ENCODE assay signal across 8 mouse cellular contexts in genomic region chr9:44772750-44773651, GRCm38 (mm10). TPM values are rescaled to one million over a fixed set of nuclear protein-coding genes. Genes with fewer than 3 reads are reported as not detected.
DNase-seq lines count a peak whose midpoint lies in the region; ATAC-seq and TF ChIP-seq lines count a peak whose summit lies in the region.

No protein-coding gene starts in this region.

- no peaks in the 10 kb centered on the region for H3K27me3 ChIP-seq in forebrain, embryonic 10.5 days (ENCODE audit: poor library complexity, severe bottlenecking)
- no peaks in the 10 kb centered on the region for H3K27me3 ChIP-seq in heart, embryonic 15.5 days
- H3K27me3 ChIP-seq in liver, embryonic 14.5 days (ENCODE audit: control insufficient read depth, insufficient read depth, low read length): no peaks in the 10 kb centered on the region
- H3K27me3 ChIP-seq in neural tube, embryonic 11.5 days (ENCODE audit: control insufficient read depth, insufficient read depth, low read length): no peaks in the 10 kb centered on the region
- H3K27me3 ChIP-seq in stomach, postnatal 0 days (ENCODE audit: control insufficient read depth, insufficient read depth, low read length): no peaks in the 10 kb centered on the region

- H3K36me3 ChIP-seq in forebrain, embryonic 10.5 days (replicated peaks): peaks cover 22% of the 10 kb centered on the region
- H3K36me3 ChIP-seq in heart, embryonic 15.5 days: peaks cover 10% of the 10 kb centered on the region
- H3K36me3 ChIP-seq in liver, embryonic 14.5 days (replicated peaks; ENCODE audit: control insufficient read depth, insufficient read depth, low read depth): no peaks in the 10 kb centered on the region
- H3K36me3 ChIP-seq in neural tube, embryonic 11.5 days (ENCODE audit: control insufficient read depth, insufficient read depth, low read length): 0 out of 2 replicates have a peak, but pooled peaks cover 3% of the 10 kb centered on the region
- H3K36me3 ChIP-seq in stomach, postnatal 0 days (ENCODE audit: control insufficient read depth, insufficient read depth, low read length): no peaks in the 10 kb centered on the region

- H3K9me3 ChIP-seq in forebrain, embryonic 10.5 days: no peaks in the 10 kb centered on the region
- H3K9me3 ChIP-seq in heart, embryonic 15.5 days (replicated peaks): no peaks in the 10 kb centered on the region
- H3K9me3 ChIP-seq in liver, embryonic 14.5 days (ENCODE audit: control insufficient read depth, low read length): no peaks in the 10 kb centered on the region
- no peaks in the 10 kb centered on the region for H3K9me3 ChIP-seq in neural tube, embryonic 11.5 days (ENCODE audit: control insufficient read depth, low read length)
- H3K9me3 ChIP-seq in stomach, postnatal 0 days (ENCODE audit: control insufficient read depth, low read length): no peaks in the 10 kb centered on the region

- peak; percentile 91 to 93 for DNase-seq in CD8-positive naive resting alpha-beta T cell, adult 2 months (ENCODE audit: low read depth in 2 of 2, low spot score in 2 of 2)
- DNase-seq in c-Kit-positive CD71-negative TER-119-negative erythroid progenitor cells, embryonic 14.5 days (ENCODE audit: low read depth): peak; percentile 97
- DNase-seq in forebrain, embryonic 10.5 days (ENCODE audit: extremely low spot score, low spot score): peak; percentile 91
- peak; percentile 96 to 97 for DNase-seq in kidney, postnatal 25 days
- peak; percentile 89 to 93 (median 92) for DNase-seq in liver, embryonic 14.5 days (ENCODE audit: low read depth in 3 of 3, low spot score in 3 of 3)
- peak; percentile 96 for DNase-seq in neural tube, embryonic 11.5 days (ENCODE audit: low spot score)
- DNase-seq in stomach, postnatal 0 days (ENCODE audit: low spot score): peak; percentile 96

- TF ChIP-seq EP300 in liver, embryonic 14.5 days (IDR thresholded peaks at IDR 0.05; ENCODE audit: low read depth): 0 out of 2 replicates have a peak, but pooled peaks have one; percentile 18
- TF ChIP-seq EP300 in stomach, postnatal 0 days (optimal IDR thresholded peaks at IDR 0.05): peak; percentile 86

- WGBS in forebrain, embryonic 10.5 days: under 1% methylated on average over 41 of the region's 41 CpGs
- under 1% methylated on average over 41 of the region's 41 CpGs for WGBS in heart, embryonic 15.5 days
- under 1% methylated on average over 41 of the region's 41 CpGs for WGBS in liver, embryonic 14.5 days (ENCODE audit: insufficient replicate concordance)
- WGBS in neural tube, embryonic 11.5 days: under 1% methylated on average over 41 of the region's 41 CpGs
- WGBS in stomach, postnatal 0 days: under 1% methylated on average over 41 of the region's 41 CpGs

- peak overlapping the region; percentile 82 for H3K4me2 ChIP-seq in heart, embryonic 15.5 days
- H3K4me2 ChIP-seq in liver, embryonic 14.5 days (ENCODE audit: low read depth): peak overlapping the region; percentile 80
- H3K4me2 ChIP-seq in neural tube, embryonic 11.5 days (ENCODE audit: low read depth): peak overlapping the region; percentile 86
- peak overlapping the region; percentile 87 for H3K4me2 ChIP-seq in stomach, postnatal 0 days (replicated peaks; ENCODE audit: low read depth)

- peak overlapping the region; percentile 90 for H3K27ac ChIP-seq in forebrain, embryonic 10.5 days
- peak overlapping the region; percentile 85 for H3K27ac ChIP-seq in heart, embryonic 15.5 days
- H3K27ac ChIP-seq in liver, embryonic 14.5 days: no peak overlapping the region; the same call in 1 of the 2 replicates
- peak overlapping the region; percentile 34 for H3K27ac ChIP-seq in neural tube, embryonic 11.5 days (ENCODE audit: low read depth, low read length)
- peak overlapping the region; percentile 89 for H3K27ac ChIP-seq in stomach, postnatal 0 days (replicated peaks)

- peak overlapping the region; percentile 85 for H3K4me3 ChIP-seq in forebrain, embryonic 10.5 days
- peak overlapping the region; percentile 73 for H3K4me3 ChIP-seq in heart, embryonic 15.5 days
- peak overlapping the region; percentile 68 to 87 for H3K4me3 ChIP-seq in liver, embryonic 14.5 days (ENCODE audit: insufficient read depth in 1 of 2, low read depth in 2 of 2, low read length in 2 of 2)
- peak overlapping the region; percentile 76 for H3K4me3 ChIP-seq in neural tube, embryonic 11.5 days (ENCODE audit: low read depth, low read length)
- peak overlapping the region; percentile 68 for H3K4me3 ChIP-seq in stomach, postnatal 0 days (ENCODE audit: low read depth, low read length)

- ATAC-seq in heart, embryonic 15.5 days (replicated peaks; ENCODE audit: insufficient number of reproducible peaks, insufficient read depth, low FRiP score, low read depth): peak; percentile 97
- ATAC-seq in liver, embryonic 14.5 days (ENCODE audit: insufficient read depth): peak; percentile 98
- peak; percentile 96 for ATAC-seq in neural tube, embryonic 11.5 days (ENCODE audit: insufficient read depth, low FRiP score, low TSS enrichment)
- ATAC-seq in stomach, postnatal 0 days (ENCODE audit: low FRiP score, low TSS enrichment): peak; percentile 99

- TF ChIP-seq CTCF in liver, embryonic 14.5 days (IDR thresholded peaks at IDR 0.05; ENCODE audit: low read depth): peak; percentile 92
- TF ChIP-seq CTCF in stomach, postnatal 0 days (IDR thresholded peaks at IDR 0.05; ENCODE audit: low read depth): peak; percentile 95

- peaks cover 9% of the 10 kb centered on the region for H3K4me1 ChIP-seq in forebrain, embryonic 10.5 days
- peaks cover 9% of the 10 kb centered on the region for H3K4me1 ChIP-seq in heart, embryonic 15.5 days (replicated peaks)
- H3K4me1 ChIP-seq in liver, embryonic 14.5 days (replicated peaks; ENCODE audit: control insufficient read depth in 2 of 2, insufficient read depth in 2 of 2, low read length in 1 of 2): peaks cover 3 to 8% of the 10 kb centered on the region in 2 experiments
- no peaks in the 10 kb centered on the region for H3K4me1 ChIP-seq in neural tube, embryonic 11.5 days (ENCODE audit: control insufficient read depth, insufficient read depth, low read length)
- 0 out of 2 replicates have a peak, but pooled peaks cover 2% of the 10 kb centered on the region for H3K4me1 ChIP-seq in stomach, postnatal 0 days (replicated peaks; ENCODE audit: control insufficient read depth, insufficient read depth)

- H3K9ac ChIP-seq in heart, embryonic 15.5 days: peak overlapping the region; percentile 78
- H3K9ac ChIP-seq in liver, embryonic 14.5 days (replicated peaks): peak overlapping the region; percentile 58
- peak overlapping the region; percentile 84 for H3K9ac ChIP-seq in neural tube, embryonic 11.5 days (ENCODE audit: low read length)
- peak overlapping the region; percentile 77 for H3K9ac ChIP-seq in stomach, postnatal 0 days (ENCODE audit: low read length)

RNA-seq across cellular contexts. Expression of gene Ift46, which starts 5.3 kb away (rescaled TPM):
- polyA plus RNA-seq in forebrain, embryonic 10.5 days (2016; fragmentation: Nextera tagmentation; extraction: Ambion mirVana): 110 TPM in 2 replicates
- 54.3 and 66.6 TPM in 2 replicates for polyA plus RNA-seq in heart, embryonic 15.5 days (2015; fragmentation: Nextera tagmentation; extraction: Ambion mirVana)
- 8.8 and 11.3 TPM in 2 replicates for polyA plus RNA-seq in liver, embryonic 14.5 days (2012; rRNA removed)
- polyA plus RNA-seq in liver, embryonic 14.5 days (2014; fragmentation: Nextera tagmentation; extraction: Ambion mirVana): 16.0 and 17.3 TPM in 2 replicates
- 144 and 145 TPM in 2 replicates for polyA plus RNA-seq in neural tube, embryonic 11.5 days (2014; fragmentation: Nextera tagmentation; extraction: Ambion mirVana)
- 55.5 and 61.9 TPM in 2 replicates for polyA plus RNA-seq in stomach, postnatal 0 days (2015; fragmentation: Nextera tagmentation; extraction: Ambion mirVana)

RNA-seq across cellular contexts. Expression of gene Arcn1, which starts 5.4 kb away (rescaled TPM):
- polyA plus RNA-seq in forebrain, embryonic 10.5 days (2016; fragmentation: Nextera tagmentation; extraction: Ambion mirVana): 159 and 168 TPM in 2 replicates
- 106 and 125 TPM in 2 replicates for polyA plus RNA-seq in heart, embryonic 15.5 days (2015; fragmentation: Nextera tagmentation; extraction: Ambion mirVana)
- polyA plus RNA-seq in liver, embryonic 14.5 days (2012; rRNA removed): 26.6 and 33.5 TPM in 2 replicates
- polyA plus RNA-seq in liver, embryonic 14.5 days (2014; fragmentation: Nextera tagmentation; extraction: Ambion mirVana): 84.1 and 88.5 TPM in 2 replicates
- 211 and 214 TPM in 2 replicates for polyA plus RNA-seq in neural tube, embryonic 11.5 days (2014; fragmentation: Nextera tagmentation; extraction: Ambion mirVana)
- 98.1 TPM in 2 replicates for polyA plus RNA-seq in stomach, postnatal 0 days (2015; fragmentation: Nextera tagmentation; extraction: Ambion mirVana)

RNA-seq across cellular contexts. Expression of gene Tmem25, which starts 26.1 kb away (rescaled TPM):
- polyA plus RNA-seq in forebrain, embryonic 10.5 days (2016; fragmentation: Nextera tagmentation; extraction: Ambion mirVana): 2.1 and 3.0 TPM in 2 replicates
- 2.1 and 2.8 TPM in 2 replicates for polyA plus RNA-seq in heart, embryonic 15.5 days (2015; fragmentation: Nextera tagmentation; extraction: Ambion mirVana)
- 3.6 and 4.9 TPM in 2 replicates for polyA plus RNA-seq in liver, embryonic 14.5 days (2012; rRNA removed)
- polyA plus RNA-seq in liver, embryonic 14.5 days (2014; fragmentation: Nextera tagmentation; extraction: Ambion mirVana): 1.3 and 1.9 TPM in 2 replicates
- polyA plus RNA-seq in neural tube, embryonic 11.5 days (2014; fragmentation: Nextera tagmentation; extraction: Ambion mirVana): 3.1 and 3.3 TPM in 2 replicates
- 1.7 and 1.9 TPM in 2 replicates for polyA plus RNA-seq in stomach, postnatal 0 days (2015; fragmentation: Nextera tagmentation; extraction: Ambion mirVana)

RNA-seq across cellular contexts. Expression of gene Ttc36, which starts 29.9 kb away (rescaled TPM):
- not detected in 2 replicates for polyA plus RNA-seq in forebrain, embryonic 10.5 days (2016; fragmentation: Nextera tagmentation; extraction: Ambion mirVana)
- polyA plus RNA-seq in heart, embryonic 15.5 days (2015; fragmentation: Nextera tagmentation; extraction: Ambion mirVana): 0.30 and 1.1 TPM in 2 replicates
- polyA plus RNA-seq in liver, embryonic 14.5 days (2012; rRNA removed): 40.4 and 43.5 TPM in 2 replicates
- polyA plus RNA-seq in liver, embryonic 14.5 days (2014; fragmentation: Nextera tagmentation; extraction: Ambion mirVana): 72.0 and 77.4 TPM in 2 replicates
- not detected in 2 replicates for polyA plus RNA-seq in neural tube, embryonic 11.5 days (2014; fragmentation: Nextera tagmentation; extraction: Ambion mirVana)
- polyA plus RNA-seq in stomach, postnatal 0 days (2015; fragmentation: Nextera tagmentation; extraction: Ambion mirVana): 8.6 and 9.2 TPM in 2 replicates

RNA-seq across cellular contexts. Expression of gene Phldb1, which starts 38.0 kb away (rescaled TPM):
- 37.8 and 44.7 TPM in 2 replicates for polyA plus RNA-seq in forebrain, embryonic 10.5 days (2016; fragmentation: Nextera tagmentation; extraction: Ambion mirVana)
- 23.7 and 31.3 TPM in 2 replicates for polyA plus RNA-seq in heart, embryonic 15.5 days (2015; fragmentation: Nextera tagmentation; extraction: Ambion mirVana)
- 2.6 and 2.7 TPM in 2 replicates for polyA plus RNA-seq in liver, embryonic 14.5 days (2012; rRNA removed)
- 1.6 and 2.3 TPM in 2 replicates for polyA plus RNA-seq in liver, embryonic 14.5 days (2014; fragmentation: Nextera tagmentation; extraction: Ambion mirVana)
- 44.3 and 47.7 TPM in 2 replicates for polyA plus RNA-seq in neural tube, embryonic 11.5 days (2014; fragmentation: Nextera tagmentation; extraction: Ambion mirVana)
- polyA plus RNA-seq in stomach, postnatal 0 days (2015; fragmentation: Nextera tagmentation; extraction: Ambion mirVana): 14.9 and 15.8 TPM in 2 replicates
